Mouse (Mus musculus): ENCODE results near the gene Gpn2.

The Gpn2 gene

GRCm38 (mm10) chr4:133622161-133622695, 38.1 kb downstream of the Gpn2 start:
- DNase-seq (ENCODE audit: low spot score in 2 of 2): no peak

GRCm38 (mm10) chr4:133624830-133625229, 40.7 kb downstream of the Gpn2 start:
- DNase-seq (ENCODE audit: low spot score in 2 of 2): no peak

GRCm38 (mm10) chr4:133625621-133626071, 41.5 kb downstream of the Gpn2 start:
- no peak for DNase-seq (ENCODE audit: low spot score in 2 of 2)

GRCm38 (mm10) chr4:133626221-133626620, 42.1 kb downstream of the Gpn2 start:
- DNase-seq (ENCODE audit: low spot score in 2 of 2): no peak

GRCm38 (mm10) chr4:133626621-133627020, 42.5 kb downstream of the Gpn2 start:
- no peak for DNase-seq (ENCODE audit: low spot score in 2 of 2)

GRCm38 (mm10) chr4:133627039-133627438, 42.9 kb downstream of the Gpn2 start:
- no peak for DNase-seq (ENCODE audit: low spot score in 2 of 2)

- DNase-seq (ENCODE audit: low spot score in 2 of 2): no peak
Measured at GRCm38 (mm10) chr4:133628517-133628916, 44.4 kb downstream of the Gpn2 start.

GRCm38 (mm10) chr4:133629191-133629590, 45.0 kb downstream of the Gpn2 start:
- no peak for DNase-seq (ENCODE audit: low spot score in 2 of 2)

GRCm38 (mm10) chr4:133630326-133630920, 46.3 kb downstream of the Gpn2 start:
- DNase-seq (ENCODE audit: low spot score in 2 of 2): no peak

GRCm38 (mm10) chr4:133631071-133631768, 47.1 kb downstream of the Gpn2 start:
- no peak for DNase-seq (ENCODE audit: low spot score in 2 of 2)

GRCm38 (mm10) chr4:133631769-133632411, 47.7 kb downstream of the Gpn2 start:
- DNase-seq (ENCODE audit: low spot score in 2 of 2): no peak

GRCm38 (mm10) chr4:133632483-133633327, 48.5 kb downstream of the Gpn2 start:
- no peak for DNase-seq (ENCODE audit: low spot score in 2 of 2)

- peak; percentile 83 to 90 for DNase-seq (ENCODE audit: low spot score in 2 of 2)
Measured at GRCm38 (mm10) chr4:133633332-133634042, 49.3 kb downstream of the Gpn2 start.

- DNase-seq (ENCODE audit: low spot score in 2 of 2): no peak
Measured at GRCm38 (mm10) chr4:133634043-133634410, 49.9 kb downstream of the Gpn2 start.

Data from urinary bladder, postnatal 4 days (tissue).